Mouse (Mus musculus) ES-Bruce4 (cell line): Measurements from ENCODE around the gene Entpd5.

Source experiments
- CTCF ChIP-seq: IDR thresholded peaks from one replicate; pipeline ENCODE4 v1.8.1; 2011; ENCODE audit warnings: low read depth, low read length
- EP300 ChIP-seq: IDR thresholded peaks from 2 replicates; pipeline ENCODE4 v1.6.1; 2011; ENCODE audit warnings: low read depth, low read length; ENCODE audit not compliant: insufficient read depth

DNA sequence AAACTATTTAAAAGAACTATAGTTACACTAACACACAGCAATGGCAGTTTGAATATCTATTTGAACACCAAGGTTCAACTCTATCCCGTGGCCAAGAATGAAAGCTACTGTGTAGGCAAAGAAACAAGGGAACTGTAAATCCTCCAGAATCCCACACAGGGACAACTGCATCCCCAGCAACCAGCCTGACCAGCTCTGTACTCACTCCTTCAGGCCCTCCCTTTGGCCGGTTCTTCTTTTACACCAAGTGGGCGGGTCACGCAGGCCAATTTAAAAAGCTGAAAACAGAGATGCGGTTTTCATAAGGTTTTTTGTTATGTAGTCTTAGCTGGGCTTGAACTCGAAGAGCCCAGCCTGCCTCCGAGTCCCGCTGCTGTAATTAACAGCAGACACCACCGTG, 9.7 kb downstream of the Entpd5 start:
- TF ChIP-seq CTCF (no peak), EP300 (no peak)
